Mouse (Mus musculus): ENCODE results near the gene Apba2. TPM values are rescaled to one million over a fixed set of nuclear protein-coding genes. Genes with fewer than 3 reads are reported as not detected.

The Apba2 gene
- polyA plus RNA-seq, 1 experiment, result 188 TPM

DNA sequence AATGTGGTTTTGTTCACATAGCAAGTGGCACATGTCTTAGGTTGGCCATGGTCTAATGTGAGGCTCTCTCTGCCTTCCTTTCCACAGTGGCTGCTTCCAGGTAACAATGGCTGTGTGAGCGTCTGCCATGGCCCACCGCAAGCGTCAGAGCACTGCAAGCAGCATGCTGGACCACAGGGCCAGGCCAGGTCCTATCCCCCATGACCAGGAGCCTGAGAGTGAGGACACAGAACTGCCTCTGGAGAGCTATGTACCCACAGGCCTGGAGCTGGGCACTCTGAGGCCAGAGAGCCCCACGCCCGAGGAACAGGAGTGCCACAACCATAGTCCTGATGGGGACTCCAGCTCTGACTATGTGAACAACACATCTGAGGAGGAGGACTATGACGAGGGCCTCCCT lies 193.4 kb downstream of the Apba2 start:
- H3K4me3 ChIP-seq (ENCODE audit: insufficient read depth, low read length), result no peak overlapping the region
- TF ChIP-seq POLR2A (IDR thresholded peaks at IDR 0.05; ENCODE audit: extremely low read depth, insufficient read depth, low read length) (no peak), CTCF (IDR thresholded peaks at IDR 0.05; ENCODE audit: extremely low read depth, insufficient read depth, low read length) (no peak)
- peaks cover 14% of the 10 kb centered on the region for H3K4me1 ChIP-seq (ENCODE audit: control insufficient read depth, insufficient read depth, low read length)
- H3K27ac ChIP-seq (ENCODE audit: insufficient read depth, low read length), result 0 out of 2 replicates have a peak overlapping the region, but pooled peaks have one; percentile 30

DNA sequence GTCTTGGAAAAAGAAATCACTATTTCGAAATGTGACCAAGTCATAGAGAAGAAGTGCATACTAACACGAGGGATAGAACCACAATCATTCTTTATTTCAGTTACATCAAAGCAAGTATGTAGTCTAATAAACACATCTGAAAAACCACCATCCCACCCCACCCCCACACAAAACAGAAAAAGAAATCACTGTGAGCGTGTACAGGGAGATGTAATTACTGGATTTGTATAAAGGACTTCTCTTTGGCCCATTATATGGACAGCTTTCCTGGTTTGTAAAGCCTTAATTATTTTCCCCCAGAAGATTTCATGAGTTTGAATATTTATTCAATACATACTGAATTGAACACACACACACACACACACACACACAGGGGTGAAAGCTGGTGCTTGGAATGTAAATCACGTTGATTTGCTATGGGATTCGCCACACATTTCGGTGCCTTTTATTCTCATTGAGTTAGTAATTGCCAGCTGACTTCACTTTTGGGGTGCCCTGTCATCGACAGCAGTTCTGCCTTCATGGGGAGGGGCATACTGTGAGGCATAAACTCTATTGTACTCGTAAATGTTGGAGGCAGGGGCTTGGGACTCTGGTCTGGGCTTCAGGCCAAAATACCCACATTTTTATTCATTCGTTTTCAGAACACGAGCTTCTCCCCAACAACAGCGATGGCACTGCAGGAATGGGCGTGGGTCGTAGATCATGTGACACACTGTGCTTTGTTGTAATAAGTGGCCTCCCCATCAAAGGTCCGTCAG lies 195.2 kb downstream of the Apba2 start:
- Histone ChIP-seq H3K27ac (ENCODE audit: insufficient read depth, low read length) (no peak overlapping the region), H3K4me1 (ENCODE audit: control insufficient read depth, insufficient read depth, low read length) (peaks cover 17% of the 10 kb centered on the region), H3K4me3 (ENCODE audit: insufficient read depth, low read length) (no peak overlapping the region)
- no peak for TF ChIP-seq CTCF (IDR thresholded peaks at IDR 0.05; ENCODE audit: extremely low read depth, insufficient read depth, low read length)
- TF ChIP-seq POLR2A (IDR thresholded peaks at IDR 0.05; ENCODE audit: extremely low read depth, insufficient read depth, low read length), result no peak

DNA sequence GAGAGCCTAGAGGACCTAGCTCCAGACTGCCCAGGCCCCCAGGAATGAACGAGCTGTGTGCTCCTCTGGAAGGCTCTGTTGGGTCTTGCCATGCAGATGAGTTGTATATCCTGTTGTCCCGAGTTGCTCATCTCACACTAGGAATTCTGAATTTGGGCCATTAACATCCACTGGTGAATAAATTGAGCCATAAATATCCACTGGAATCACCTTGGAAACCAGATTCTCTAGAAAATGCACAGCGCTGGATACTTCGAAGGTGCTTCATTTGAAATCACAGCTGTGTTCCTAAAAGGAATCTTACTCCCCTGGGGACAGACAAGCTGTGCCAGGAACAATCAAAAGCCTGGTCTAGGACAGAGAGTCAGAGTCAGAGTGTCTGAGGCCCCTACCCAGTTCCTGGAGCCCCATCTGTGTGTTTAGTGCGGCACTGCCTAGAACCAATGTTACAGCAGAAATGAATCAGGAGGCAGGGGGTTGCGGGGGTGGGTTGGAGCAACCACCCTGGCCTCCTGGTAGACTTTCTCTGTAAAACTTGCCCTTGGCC lies 196.4 kb downstream of the Apba2 start:
- Histone ChIP-seq H3K27ac (ENCODE audit: insufficient read depth, low read length) (no peak overlapping the region), H3K4me3 (ENCODE audit: insufficient read depth, low read length) (no peak overlapping the region)
- TF ChIP-seq CTCF (IDR thresholded peaks at IDR 0.05; ENCODE audit: extremely low read depth, insufficient read depth, low read length) (no peak), POLR2A (IDR thresholded peaks at IDR 0.05; ENCODE audit: extremely low read depth, insufficient read depth, low read length) (no peak)

DNA sequence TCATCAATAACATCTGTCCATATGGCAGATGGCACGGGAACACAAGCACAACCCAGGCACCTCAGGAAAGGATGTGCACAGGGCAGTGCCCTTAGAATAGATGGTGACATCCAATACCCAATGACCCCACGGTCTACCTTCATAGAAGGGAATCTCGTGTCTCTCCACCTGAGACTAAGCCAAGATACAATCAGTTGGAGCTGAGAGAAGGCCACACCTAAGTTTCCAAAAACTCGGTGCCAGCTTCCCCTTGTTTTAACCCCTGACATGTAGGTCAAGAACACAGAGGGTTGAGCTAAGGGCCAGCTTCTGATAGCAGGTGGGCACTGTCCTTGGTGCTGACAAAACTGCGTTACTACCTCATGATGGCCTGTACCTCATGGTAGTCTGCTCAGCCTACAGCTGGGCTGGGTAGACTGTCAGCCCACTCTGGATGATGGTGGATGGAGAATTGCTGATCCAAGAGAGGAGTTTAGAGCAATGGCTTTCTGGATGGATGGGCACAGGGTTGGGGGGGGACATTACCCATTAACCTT lies 202.6 kb downstream of the Apba2 start:
- Histone ChIP-seq H3K27ac (ENCODE audit: insufficient read depth, low read length) (no peak overlapping the region), H3K4me1 (ENCODE audit: control insufficient read depth, insufficient read depth, low read length) (peaks cover 12% of the 10 kb centered on the region), H3K4me3 (ENCODE audit: insufficient read depth, low read length) (no peak overlapping the region)
- TF ChIP-seq CTCF (IDR thresholded peaks at IDR 0.05; ENCODE audit: extremely low read depth, insufficient read depth, low read length), result no peak
- no peak for TF ChIP-seq POLR2A (IDR thresholded peaks at IDR 0.05; ENCODE audit: extremely low read depth, insufficient read depth, low read length)

More for the DNA sequence above, 196.4 kb downstream of the Apba2 start:
- H3K4me1 ChIP-seq (ENCODE audit: control insufficient read depth, insufficient read depth, low read length), result peaks cover 17% of the 10 kb centered on the region

DNA sequence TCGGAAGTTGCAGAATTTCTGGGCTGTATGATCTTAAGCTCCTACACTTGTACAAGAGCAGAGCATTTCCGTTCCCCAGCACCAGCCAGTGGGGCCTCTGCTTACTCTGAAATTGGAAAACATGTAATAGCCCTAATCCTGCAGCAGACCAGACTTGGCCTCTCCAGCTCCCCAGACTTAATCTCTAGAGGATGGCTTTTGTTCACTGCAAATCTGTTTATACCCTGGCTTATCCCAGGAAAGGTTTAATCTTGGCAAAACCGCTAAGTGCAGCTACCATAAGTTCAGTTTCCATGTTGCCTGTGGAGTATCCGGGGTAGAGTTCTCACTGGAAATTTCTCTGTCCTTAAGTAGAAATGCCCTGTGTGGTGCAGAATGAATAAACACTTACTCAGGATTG lies 206.7 kb downstream of the Apba2 start:
- TF ChIP-seq POLR2A (IDR thresholded peaks at IDR 0.05; ENCODE audit: extremely low read depth, insufficient read depth, low read length), result no peak
- no peak for TF ChIP-seq CTCF (IDR thresholded peaks at IDR 0.05; ENCODE audit: extremely low read depth, insufficient read depth, low read length)
- H3K4me3 ChIP-seq (ENCODE audit: insufficient read depth, low read length), result no peak overlapping the region
- peaks cover 10% of the 10 kb centered on the region for H3K4me1 ChIP-seq (ENCODE audit: control insufficient read depth, insufficient read depth, low read length)
- no peak overlapping the region for H3K27ac ChIP-seq (ENCODE audit: insufficient read depth, low read length)

DNA sequence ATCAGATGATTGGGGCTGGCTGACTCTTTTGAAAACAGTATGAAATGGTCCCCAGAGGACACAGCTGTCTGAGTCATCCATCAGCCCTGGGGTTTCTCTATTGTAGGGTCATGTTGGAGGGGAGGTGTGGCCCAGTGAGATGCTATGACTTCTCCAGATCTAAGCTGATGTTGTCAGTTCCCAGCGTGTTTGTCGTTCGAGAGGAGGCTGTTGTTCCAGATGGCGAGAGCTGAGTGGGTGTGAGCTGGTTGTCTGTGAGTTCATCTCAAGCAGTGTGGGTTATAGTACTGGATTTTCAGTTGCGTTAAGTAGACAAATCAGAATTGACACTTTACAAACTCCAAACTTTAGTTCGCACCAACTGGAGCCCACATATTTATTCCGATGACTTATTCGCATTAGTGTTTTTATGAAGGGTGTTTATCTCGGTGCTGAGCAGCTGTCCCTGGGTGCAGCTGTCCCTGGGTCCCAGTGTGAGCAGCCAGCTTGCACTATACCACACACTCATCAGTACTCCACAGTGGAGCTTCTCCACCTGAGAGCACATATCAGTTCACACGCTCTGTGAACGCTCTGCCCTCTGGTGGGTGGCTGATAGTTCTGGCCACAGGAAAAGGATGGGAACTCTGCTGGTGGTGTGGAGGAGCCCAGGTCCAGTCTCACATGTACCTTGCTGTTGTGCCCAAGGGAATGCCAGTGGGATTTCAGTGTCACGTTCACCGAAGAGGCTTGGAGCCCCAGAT lies 208.2 kb downstream of the Apba2 start:
- Histone ChIP-seq H3K4me3 (ENCODE audit: insufficient read depth, low read length) (no peak overlapping the region), H3K27ac (ENCODE audit: insufficient read depth, low read length) (no peak overlapping the region), H3K4me1 (ENCODE audit: control insufficient read depth, insufficient read depth, low read length) (peaks cover 10% of the 10 kb centered on the region)
- peak; percentile 24; the same call in 1 of the 2 replicates for TF ChIP-seq CTCF (IDR thresholded peaks at IDR 0.05; ENCODE audit: extremely low read depth, insufficient read depth, low read length)
- no peak for TF ChIP-seq POLR2A (IDR thresholded peaks at IDR 0.05; ENCODE audit: extremely low read depth, insufficient read depth, low read length)

DNA sequence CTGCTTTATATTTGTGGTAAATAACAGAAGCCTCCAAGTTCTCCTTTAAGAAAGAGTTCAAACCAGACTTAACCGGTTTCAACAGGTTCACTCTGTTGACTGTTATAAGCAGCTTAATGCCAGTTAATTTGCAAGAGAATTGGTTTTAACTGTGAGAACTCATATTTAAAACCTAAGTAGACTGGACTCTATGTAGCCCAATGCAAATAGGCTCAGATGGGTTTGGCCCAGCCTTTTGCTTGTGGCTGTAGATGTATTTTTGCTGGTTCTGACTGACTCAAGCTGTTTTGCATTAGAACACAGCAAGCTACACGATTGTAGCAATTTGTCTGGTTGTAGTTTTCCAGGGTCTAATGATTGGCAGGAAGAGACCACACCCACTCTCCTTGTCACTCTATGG lies 214.8 kb downstream of the Apba2 start:
- TF ChIP-seq CTCF (IDR thresholded peaks at IDR 0.05; ENCODE audit: extremely low read depth, insufficient read depth, low read length) (no peak), POLR2A (IDR thresholded peaks at IDR 0.05; ENCODE audit: extremely low read depth, insufficient read depth, low read length) (no peak)
- Histone ChIP-seq H3K27ac (ENCODE audit: insufficient read depth, low read length) (no peak overlapping the region), H3K4me1 (ENCODE audit: control insufficient read depth, insufficient read depth, low read length) (no peaks in the 10 kb centered on the region), H3K4me3 (ENCODE audit: insufficient read depth, low read length) (no peak overlapping the region)

DNA sequence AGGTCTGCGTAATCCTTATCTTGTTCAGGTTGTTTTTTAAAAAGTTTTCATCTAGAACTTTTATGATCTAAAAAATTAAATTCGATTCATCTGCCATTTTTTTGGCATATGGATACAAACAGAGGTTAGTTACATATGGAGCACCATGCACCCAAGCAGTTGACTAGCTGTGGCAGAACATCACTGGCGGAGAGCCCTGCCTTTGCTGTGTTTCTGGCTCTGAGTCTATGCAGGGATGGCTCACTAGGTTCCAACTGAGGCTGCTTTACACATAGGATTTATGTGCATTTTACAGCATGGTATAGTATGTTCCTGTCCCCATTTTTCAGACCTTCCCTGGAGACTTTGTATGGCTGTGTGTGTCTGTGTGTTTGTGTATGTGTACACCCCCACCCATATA lies 221.8 kb downstream of the Apba2 start:
- no peak for TF ChIP-seq CTCF (IDR thresholded peaks at IDR 0.05; ENCODE audit: extremely low read depth, insufficient read depth, low read length)
- no peak for TF ChIP-seq POLR2A (IDR thresholded peaks at IDR 0.05; ENCODE audit: extremely low read depth, insufficient read depth, low read length)
- Histone ChIP-seq H3K4me3 (ENCODE audit: insufficient read depth, low read length) (no peak overlapping the region), H3K27ac (ENCODE audit: insufficient read depth, low read length) (no peak overlapping the region), H3K4me1 (ENCODE audit: control insufficient read depth, insufficient read depth, low read length) (peaks cover 8% of the 10 kb centered on the region)

DNA sequence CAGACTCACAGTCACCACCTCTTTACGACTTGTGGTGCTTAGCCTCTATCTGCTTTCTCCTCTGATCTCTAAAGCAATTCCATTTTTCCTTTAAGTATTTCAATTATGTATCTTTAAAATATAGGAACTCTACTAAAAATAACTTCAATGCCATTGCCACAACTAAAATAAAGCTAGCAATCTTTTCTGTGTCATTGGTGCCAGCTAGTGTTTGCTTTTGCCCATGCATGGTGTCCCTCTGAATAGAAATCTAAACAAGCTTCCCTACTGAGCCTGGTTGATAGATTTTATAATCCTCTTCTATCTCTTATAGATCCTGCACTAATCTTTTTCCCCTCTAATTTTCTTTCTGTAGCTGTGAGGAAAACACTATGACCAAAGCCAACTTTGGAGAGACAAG lies 222.9 kb downstream of the Apba2 start:
- Histone ChIP-seq H3K4me3 (ENCODE audit: insufficient read depth, low read length) (no peak overlapping the region), H3K27ac (ENCODE audit: insufficient read depth, low read length) (peak overlapping the region; percentile 77), H3K4me1 (ENCODE audit: control insufficient read depth, insufficient read depth, low read length) (peaks cover 13% of the 10 kb centered on the region)

More for the DNA sequence above, 222.9 kb downstream of the Apba2 start:
- TF ChIP-seq POLR2A (IDR thresholded peaks at IDR 0.05; ENCODE audit: extremely low read depth, insufficient read depth, low read length) (no peak), CTCF (IDR thresholded peaks at IDR 0.05; ENCODE audit: extremely low read depth, insufficient read depth, low read length) (no peak)
